Mouse (Mus musculus) MEL (cell line): ENCODE results near the gene Nat9. TPM values are rescaled to one million over a fixed set of nuclear protein-coding genes. Genes with fewer than 3 reads are reported as not detected.

Experiments
- DNase-seq: peaks from one replicate; pipeline ENCODE4 v3.0.0; 2011; ENCODE audit warnings: low read depth, low spot score
- H3K27ac ChIP-seq: 2 replicates; pipeline ENCODE4 v1.5.1; 2012; ENCODE audit warnings: low read depth, mild to moderate bottlenecking, control low read depth, low read length, moderate library complexity; ENCODE audit not compliant: control insufficient read depth
- H3K27me3 ChIP-seq, 2 experiments: fragments of 150-350 bp in 1 of 2; sonication (generic) in 1 of 2; 2 replicates each; pipeline ENCODE4 v1.6.1; 2012; ENCODE audit warnings: low read length in 2 of 2, mild to moderate bottlenecking in 2 of 2, improper control_type of control experiment in 1 of 2, moderate library complexity in 1 of 2; ENCODE audit not compliant: insufficient read depth in 2 of 2, control insufficient read depth in 1 of 2
- H3K36me3 ChIP-seq, 2 experiments: 2 replicates each; pipeline ENCODE4 v1.6.1; 2012 to 2014; ENCODE audit warnings: low read length in 2 of 2, improper control_type of control experiment in 1 of 2, inconsistent platforms in 1 of 2, mild to moderate bottlenecking in 1 of 2; ENCODE audit not compliant: insufficient read depth in 2 of 2, control insufficient read depth in 1 of 2
- H3K4me1 ChIP-seq, 2 experiments: fragments of 150-350 bp in 1 of 2; sonication (generic) in 1 of 2; 2 replicates each; pipeline ENCODE4 v1.6.1; 2012; ENCODE audit warnings: low read length in 2 of 2, improper control_type of control experiment in 1 of 2, mild to moderate bottlenecking in 1 of 2; ENCODE audit not compliant: insufficient read depth in 2 of 2, control insufficient read depth in 1 of 2
- H3K4me3 ChIP-seq, 2 experiments: fragments of 150-350 bp in 1 of 2; sonication (generic) in 1 of 2; 2 replicates each; pipeline ENCODE4 v1.5.1; 2012; ENCODE audit warnings: low read depth in 2 of 2, low read length in 2 of 2, mild to moderate bottlenecking in 2 of 2, moderate library complexity in 2 of 2, control low read depth in 1 of 2, improper control_type of control experiment in 1 of 2; ENCODE audit not compliant: control insufficient read depth in 1 of 2, insufficient read depth in 1 of 2
- H3K79me2 ChIP-seq: 2 replicates; pipeline ENCODE4 v1.6.1; 2012; ENCODE audit warnings: mild to moderate bottlenecking, low read length, moderate library complexity; ENCODE audit not compliant: control insufficient read depth, poor library complexity, insufficient read depth
- H3K9ac ChIP-seq: 2 replicates; pipeline ENCODE4 v1.6.1; 2012; ENCODE audit warnings: low read depth, mild to moderate bottlenecking, control low read depth, low read length, moderate library complexity; ENCODE audit not compliant: control insufficient read depth, poor library complexity, severe bottlenecking
- H3K9me3 ChIP-seq: fragments of 150-350 bp; sonication (generic); replicated peaks from 2 replicates; pipeline ENCODE4 v1.6.1; 2012; ENCODE audit warnings: mild to moderate bottlenecking, low read length, improper control_type of control experiment, moderate library complexity; ENCODE audit not compliant: insufficient read depth
- BHLHE40 ChIP-seq: IDR thresholded peaks from 2 replicates; pipeline ENCODE4 v1.6.1; 2012; ENCODE audit warnings: low read depth, mild to moderate bottlenecking, inconsistent platforms, low read length, improper control_type of control experiment, borderline replicate concordance
- CHD1 ChIP-seq: IDR thresholded peaks from 2 replicates; pipeline ENCODE4 v1.6.1; 2012; ENCODE audit warnings: low read depth, mild to moderate bottlenecking, inconsistent platforms, low read length, improper control_type of control experiment
- CHD2 ChIP-seq: IDR thresholded peaks from 2 replicates; pipeline ENCODE4 v1.6.1; 2011; ENCODE audit warnings: low read length, improper control_type of control experiment
- E2F4 ChIP-seq: IDR thresholded peaks from 2 replicates; pipeline ENCODE4 v1.6.1; 2011; ENCODE audit warnings: low read depth, low read length, improper control_type of control experiment, borderline replicate concordance
- EP300 ChIP-seq, 2 experiments: IDR thresholded peaks; 2 replicates each; pipeline ENCODE4 v1.6.1; 2011; ENCODE audit warnings: improper control_type of control experiment in 2 of 2, low read length in 2 of 2, low read depth in 1 of 2, mild to moderate bottlenecking in 1 of 2
- ETS1 ChIP-seq: IDR thresholded peaks from 2 replicates; pipeline ENCODE4 v1.6.1; 2012; ENCODE audit warnings: low read depth, mild to moderate bottlenecking, inconsistent platforms, low read length, improper control_type of control experiment, moderate library complexity
- JUND ChIP-seq: IDR thresholded peaks from 2 replicates; pipeline ENCODE4 v1.6.1; 2011; ENCODE audit warnings: low read depth, mild to moderate bottlenecking, improper control_type of control experiment, low read length
- KAT2A ChIP-seq: conservative IDR thresholded peaks from 2 replicates; pipeline ENCODE4 v1.6.1; 2012; ENCODE audit warnings: low read depth, low read length, improper control_type of control experiment, inconsistent platforms
- MAFK ChIP-seq: IDR thresholded peaks from 2 replicates; pipeline ENCODE4 v1.6.1; 2011; ENCODE audit warnings: low read depth, mild to moderate bottlenecking, low read length, improper control_type of control experiment, borderline replicate concordance
- MAX ChIP-seq: IDR thresholded peaks from 2 replicates; pipeline ENCODE4 v1.6.1; 2011; ENCODE audit warnings: low read length, improper control_type of control experiment
- MAZ ChIP-seq: IDR thresholded peaks from 2 replicates; pipeline ENCODE4 v1.6.1; 2012; ENCODE audit warnings: low read depth, mild to moderate bottlenecking, inconsistent platforms, low read length, improper control_type of control experiment
- MXI1 ChIP-seq: IDR thresholded peaks from 2 replicates; pipeline ENCODE4 v1.6.1; 2011; ENCODE audit warnings: mild to moderate bottlenecking, low read depth, low read length, improper control_type of control experiment
- MYB ChIP-seq: IDR thresholded peaks from 2 replicates; pipeline ENCODE4 v1.6.1; 2011; ENCODE audit warnings: mild to moderate bottlenecking, low read depth, low read length, improper control_type of control experiment
- MYC ChIP-seq: IDR thresholded peaks from 2 replicates; pipeline ENCODE4 v1.6.1; 2011; ENCODE audit warnings: low read depth, mild to moderate bottlenecking, low read length, improper control_type of control experiment, moderate library complexity
- SIN3A ChIP-seq: IDR thresholded peaks from 2 replicates; pipeline ENCODE4 v1.6.1; 2012; ENCODE audit warnings: low read length, improper control_type of control experiment, inconsistent platforms
- UBTF ChIP-seq: IDR thresholded peaks from 2 replicates; pipeline ENCODE4 v1.6.1; 2012; ENCODE audit warnings: low read depth, mild to moderate bottlenecking, inconsistent platforms, low read length, improper control_type of control experiment, moderate library complexity, borderline replicate concordance; ENCODE audit not compliant: insufficient read depth
- USF1 ChIP-seq: IDR thresholded peaks from 2 replicates; pipeline ENCODE4 v1.6.1; 2014; ENCODE audit warnings: low read depth, mild to moderate bottlenecking, inconsistent platforms, low read length, improper control_type of control experiment, moderate library complexity
- USF2 ChIP-seq, 2 experiments: IDR thresholded peaks; 2 replicates each; pipeline ENCODE4 v1.6.1; 2011 to 2012; ENCODE audit warnings: improper control_type of control experiment in 2 of 2, low read length in 2 of 2, borderline replicate concordance in 1 of 2, inconsistent platforms in 1 of 2, low read depth in 1 of 2, mild to moderate bottlenecking in 1 of 2; ENCODE audit not compliant: insufficient read depth in 1 of 2
- polyA plus RNA-seq, 2 experiments: library from polyadenylated mRNA; stranded (reverse) in 1 of 2; unstranded in 1 of 2; fragments of >175 nt in 1 of 2; fragments of >200 nt in 1 of 2; gene quantifications; 2 replicates each; pipeline versions ENCODE4 v1.2.1 to v1.2.4; 2012; ENCODE audit warnings: low replicate concordance in 2 of 2, low read depth in 1 of 2; ENCODE audit not compliant: insufficient read length in 2 of 2, insufficient read depth in 1 of 2, missing spikeins in 1 of 2
- total RNA-seq: library from RNA; depleted of rRNA; stranded (reverse); fragments of 300-350 nt; gene quantifications from 2 replicates; pipeline ENCODE4 v1.2.3, GENCODE M21; 2012

Nat9 gene
- total and polyA plus RNA-seq, 3 experiments = 46.1 to 92.4 TPM; not detected in 1

GRCm38 (mm10) chr11:115192180-115192579, 4.5 kb upstream of the Nat9 start:
- no peak overlapping the region for H3K4me3 ChIP-seq
- no peaks in the 10 kb centered on the region for H3K27me3 ChIP-seq
- TF ChIP-seq MXI1 (0 out of 2 replicates have a peak, but pooled peaks have one; percentile 21), MAZ (no peak), EP300 (IDR thresholded peaks at IDR 0.05; ENCODE audit: low read depth in 1 of 2, low read length in 2 of 2) (peak in 1 of 2 experiments; percentile 50; a peak in 1 of 4 replicates), BHLHE40 (peak; percentile 71; the same call in 1 of the 2 replicates), MAFK (no peak), USF1 (peak; percentile 96), MYB (no peak), MAX (peak; percentile 49; the same call in 1 of the 2 replicates), KAT2A (no peak), USF2 (IDR thresholded peaks at IDR 0.05; ENCODE audit: borderline replicate concordance in 1 of 2, insufficient read depth in 1 of 2, low read depth in 1 of 2, low read length in 2 of 2) (peak in 1 of 2 experiments; percentile 73; a peak in 1 of 4 replicates), E2F4 (no peak), MYC (peak; percentile 29; the same call in 1 of the 2 replicates), SIN3A (peak; percentile 41; the same call in 1 of the 2 replicates), ETS1 (peak; percentile 41; the same call in 1 of the 2 replicates), CHD2 (peak; percentile 51; the same call in 1 of the 2 replicates)
- peaks cover 6 to 59% of the 10 kb centered on the region in 2 experiments for H3K36me3 ChIP-seq
- H3K4me1 ChIP-seq = peaks cover 39 to 53% of the 10 kb centered on the region in 2 experiments
- H3K9me3 ChIP-seq = no peaks in the 10 kb centered on the region
- DNase-seq = peak; percentile 58
- H3K9ac ChIP-seq = peak overlapping the region; percentile 43
- peak overlapping the region; percentile 69 for H3K27ac ChIP-seq
- H3K79me2 ChIP-seq = peaks cover 33% of the 10 kb centered on the region

- Histone ChIP-seq H3K27ac (peak overlapping the region; percentile 84), H3K9me3 (no peaks in the 10 kb centered on the region), H3K9ac (peak overlapping the region; percentile 87), H3K4me3 (peak overlapping the region; percentile 7 to 93; a peak in 3 of 4 replicates), H3K79me2 (peaks cover 31% of the 10 kb centered on the region), H3K27me3 (no peaks in the 10 kb centered on the region), H3K4me1 (peaks cover 24 to 45% of the 10 kb centered on the region in 2 experiments), H3K36me3 (peaks cover 6 to 52% of the 10 kb centered on the region in 2 experiments)
- TF ChIP-seq UBTF (no peak), CHD1 (0 out of 2 replicates have a peak, but pooled peaks have one; percentile 18), JUND (no peak), USF2 (IDR thresholded peaks at IDR 0.05; ENCODE audit: borderline replicate concordance in 1 of 2, insufficient read depth in 1 of 2, low read depth in 1 of 2, low read length in 2 of 2) (no peak), EP300 (IDR thresholded peaks at IDR 0.05; ENCODE audit: low read depth in 1 of 2, low read length in 2 of 2) (peak in 1 of 2 experiments; percentile 1; a peak in 1 of 4 replicates)
- peak; percentile 62 for DNase-seq
Measured at GRCm38 (mm10) chr11:115189304-115189703, 1.6 kb upstream of the Nat9 start.
